Mouse (Mus musculus): ENCODE results near the gene Psen2. TPM values are rescaled to one million over a fixed set of nuclear protein-coding genes. Genes with fewer than 3 reads are reported as not detected.

The Psen2 gene
- polyA plus RNA-seq, 2 experiments: 17.1 to 23.4 TPM

- no peaks in the 10 kb centered on the region for H3K9me3 ChIP-seq (ENCODE audit: control insufficient read depth, low read length)
- no peak for TF ChIP-seq POLR2A (IDR thresholded peaks at IDR 0.05; ENCODE audit: borderline replicate concordance, extremely low read depth, insufficient read depth, insufficient read length)
- ATAC-seq (ENCODE audit: low FRiP score, low read depth): no peak
Measured at GRCm38 (mm10) chr1:180194048-180194447, 69.2 kb downstream of the Psen2 start.

GRCm38 (mm10) chr1:180193391-180193935, 69.8 kb downstream of the Psen2 start:
- Histone ChIP-seq H3K27me3 (ENCODE audit: control insufficient read depth, insufficient read depth, low read length) (0 out of 2 replicates have a peak, but pooled peaks cover 3% of the 10 kb centered on the region), H3K36me3 (ENCODE audit: control insufficient read depth, insufficient read depth, low read length) (no peaks in the 10 kb centered on the region), H3K4me2 (replicated peaks; ENCODE audit: low read depth, low read length, severe bottlenecking) (no peak overlapping the region), H3K27ac (replicated peaks; ENCODE audit: low read depth, low read length) (no peak overlapping the region), H3K4me1 (ENCODE audit: control insufficient read depth, insufficient read depth, low read length) (peaks cover 4% of the 10 kb centered on the region; the same call in 1 of the 2 replicates), H3K9ac (ENCODE audit: low read depth, low read length, severe bottlenecking) (no peak overlapping the region), H3K9me3 (ENCODE audit: control insufficient read depth, low read length) (no peaks in the 10 kb centered on the region), H3K4me3 (replicated peaks; ENCODE audit: low read length) (no peak overlapping the region)
- WGBS: 77% methylated on average over 8 of the region's 8 CpGs
- no peak for ATAC-seq (ENCODE audit: low FRiP score, low read depth)
- no peak for DNase-seq (ENCODE audit: low spot score)
- TF ChIP-seq POLR2A (IDR thresholded peaks at IDR 0.05; ENCODE audit: borderline replicate concordance, extremely low read depth, insufficient read depth, insufficient read length): no peak

More at GRCm38 (mm10) chr1:180194048-180194447, 69.2 kb downstream of the Psen2 start:
- WGBS: 81% methylated on average over 9 of the region's 9 CpGs
- H3K4me2 ChIP-seq (replicated peaks; ENCODE audit: low read depth, low read length, severe bottlenecking): no peak overlapping the region
- peaks cover 4% of the 10 kb centered on the region; the same call in 1 of the 2 replicates for H3K4me1 ChIP-seq (ENCODE audit: control insufficient read depth, insufficient read depth, low read length)
- no peaks in the 10 kb centered on the region for H3K36me3 ChIP-seq (ENCODE audit: control insufficient read depth, insufficient read depth, low read length)
- H3K27ac ChIP-seq (replicated peaks; ENCODE audit: low read depth, low read length): no peak overlapping the region
- H3K27me3 ChIP-seq (ENCODE audit: control insufficient read depth, insufficient read depth, low read length): 0 out of 2 replicates have a peak, but pooled peaks cover 3% of the 10 kb centered on the region
- H3K9ac ChIP-seq (ENCODE audit: low read depth, low read length, severe bottlenecking): no peak overlapping the region
- H3K4me3 ChIP-seq (replicated peaks; ENCODE audit: low read length): no peak overlapping the region
- DNase-seq (ENCODE audit: low spot score): no peak

GRCm38 (mm10) chr1:180192866-180193265, 70.4 kb downstream of the Psen2 start:
- DNase-seq (ENCODE audit: low spot score): no peak
- Histone ChIP-seq H3K9me3 (ENCODE audit: control insufficient read depth, low read length) (no peaks in the 10 kb centered on the region), H3K27me3 (ENCODE audit: control insufficient read depth, insufficient read depth, low read length) (0 out of 2 replicates have a peak, but pooled peaks cover 3% of the 10 kb centered on the region), H3K27ac (replicated peaks; ENCODE audit: low read depth, low read length) (no peak overlapping the region), H3K4me3 (replicated peaks; ENCODE audit: low read length) (no peak overlapping the region), H3K4me1 (ENCODE audit: control insufficient read depth, insufficient read depth, low read length) (peaks cover 4% of the 10 kb centered on the region; the same call in 1 of the 2 replicates), H3K36me3 (ENCODE audit: control insufficient read depth, insufficient read depth, low read length) (no peaks in the 10 kb centered on the region), H3K9ac (ENCODE audit: low read depth, low read length, severe bottlenecking) (no peak overlapping the region), H3K4me2 (replicated peaks; ENCODE audit: low read depth, low read length, severe bottlenecking) (no peak overlapping the region)
- TF ChIP-seq POLR2A (IDR thresholded peaks at IDR 0.05; ENCODE audit: borderline replicate concordance, extremely low read depth, insufficient read depth, insufficient read length): no peak
- 53% methylated on average over 4 of the region's 4 CpGs for WGBS
- no peak for ATAC-seq (ENCODE audit: low FRiP score, low read depth)

GRCm38 (mm10) chr1:180191651-180192220, 71.5 kb downstream of the Psen2 start:
- 0 out of 2 replicates have a peak, but pooled peaks cover 3% of the 10 kb centered on the region for H3K27me3 ChIP-seq (ENCODE audit: control insufficient read depth, insufficient read depth, low read length)
- no peak overlapping the region for H3K27ac ChIP-seq (replicated peaks; ENCODE audit: low read depth, low read length)
- no peak overlapping the region for H3K9ac ChIP-seq (ENCODE audit: low read depth, low read length, severe bottlenecking)
- WGBS: 66% methylated on average over 7 of the region's 7 CpGs
- no peak for TF ChIP-seq POLR2A (IDR thresholded peaks at IDR 0.05; ENCODE audit: borderline replicate concordance, extremely low read depth, insufficient read depth, insufficient read length)
- ATAC-seq (ENCODE audit: low FRiP score, low read depth) (no peak), DNase-seq (ENCODE audit: low spot score) (no peak)
- H3K9me3 ChIP-seq (ENCODE audit: control insufficient read depth, low read length): no peaks in the 10 kb centered on the region
- peaks cover 4% of the 10 kb centered on the region; the same call in 1 of the 2 replicates for H3K4me1 ChIP-seq (ENCODE audit: control insufficient read depth, insufficient read depth, low read length)
- no peak overlapping the region for H3K4me2 ChIP-seq (replicated peaks; ENCODE audit: low read depth, low read length, severe bottlenecking)
- no peak overlapping the region for H3K4me3 ChIP-seq (replicated peaks; ENCODE audit: low read length)
- no peaks in the 10 kb centered on the region for H3K36me3 ChIP-seq (ENCODE audit: control insufficient read depth, insufficient read depth, low read length)

- H3K4me1 ChIP-seq (ENCODE audit: control insufficient read depth, insufficient read depth, low read length): peaks cover 1% of the 10 kb centered on the region; the same call in 1 of the 2 replicates
- ATAC-seq (ENCODE audit: low FRiP score, low read depth) (no peak), DNase-seq (ENCODE audit: low spot score) (no peak)
- H3K9me3 ChIP-seq (ENCODE audit: control insufficient read depth, low read length): no peaks in the 10 kb centered on the region
- no peak for TF ChIP-seq POLR2A (IDR thresholded peaks at IDR 0.05; ENCODE audit: borderline replicate concordance, extremely low read depth, insufficient read depth, insufficient read length)
- 0 out of 2 replicates have a peak, but pooled peaks cover 3% of the 10 kb centered on the region for H3K27me3 ChIP-seq (ENCODE audit: control insufficient read depth, insufficient read depth, low read length)
- no peak overlapping the region for H3K4me2 ChIP-seq (replicated peaks; ENCODE audit: low read depth, low read length, severe bottlenecking)
- 64% methylated on average over 8 of the region's 8 CpGs for WGBS
- H3K27ac ChIP-seq (replicated peaks; ENCODE audit: low read depth, low read length): no peak overlapping the region
- H3K9ac ChIP-seq (ENCODE audit: low read depth, low read length, severe bottlenecking): no peak overlapping the region
- H3K36me3 ChIP-seq (ENCODE audit: control insufficient read depth, insufficient read depth, low read length): no peaks in the 10 kb centered on the region
- H3K4me3 ChIP-seq (replicated peaks; ENCODE audit: low read length): no peak overlapping the region
Measured at GRCm38 (mm10) chr1:180191112-180191511, 72.1 kb downstream of the Psen2 start.

Measured in limb, embryonic 14.5 days (tissue).